In genomic region chr10:68611906-68612305, GRCm38 (mm10) we compare ENCODE assay signal across 9 mouse cellular contexts.
DNase-seq lines count a peak whose midpoint lies in the region; ATAC-seq and TF ChIP-seq lines count a peak whose summit lies in the region.
"Had no signal": no experiment of that assay in that cellular context is flagged by ENCODE, and none has a peak within 500 bp of the region (broad histone marks: within the 10 kb centered on the region; RNA-seq: fewer than 3 reads in every experiment).

No protein-coding gene starts in this region.

- no peak overlapping the region for H3K27ac ChIP-seq in heart, embryonic 10.5 days
- H3K27ac ChIP-seq in stomach, postnatal 0 days (replicated peaks), result no peak overlapping the region
- H3K27ac ChIP-seq: macrophage had no signal

- peak; percentile 56 for TF ChIP-seq CTCF in stomach, postnatal 0 days (IDR thresholded peaks at IDR 0.05; ENCODE audit: low read depth)

- H3K27me3 ChIP-seq in heart, embryonic 10.5 days (ENCODE audit: insufficient read depth, poor library complexity, severe bottlenecking), result no peaks in the 10 kb centered on the region
- H3K27me3 ChIP-seq in stomach, postnatal 0 days (ENCODE audit: control insufficient read depth, insufficient read depth, low read length), result no peaks in the 10 kb centered on the region

- intact Hi-C loops in heart, postnatal 36 days (cut with DNase I), result loop anchor here (5.0 kb wide), 1 partner anchor 290 kb away; no protein-coding TSS in a partner anchor
- intact Hi-C loops in left cerebral cortex, postnatal 10 days (cut with DNase I), result no loop called here

- no peak overlapping the region for H3K4me2 ChIP-seq in stomach, postnatal 0 days (replicated peaks; ENCODE audit: low read depth)

- H3K36me3 ChIP-seq in heart, embryonic 10.5 days, result no peaks in the 10 kb centered on the region
- no peaks in the 10 kb centered on the region for H3K36me3 ChIP-seq in stomach, postnatal 0 days (ENCODE audit: control insufficient read depth, insufficient read depth, low read length)

- H3K4me1 ChIP-seq in heart, embryonic 10.5 days, result no peaks in the 10 kb centered on the region
- no peaks in the 10 kb centered on the region for H3K4me1 ChIP-seq in stomach, postnatal 0 days (replicated peaks; ENCODE audit: control insufficient read depth, insufficient read depth)

- no peak for ATAC-seq in stomach, postnatal 0 days (ENCODE audit: low FRiP score, low TSS enrichment)

- no peak overlapping the region for H3K4me3 ChIP-seq in heart, embryonic 10.5 days
- H3K4me3 ChIP-seq in stomach, postnatal 0 days (ENCODE audit: low read depth, low read length), result no peak overlapping the region

- WGBS in heart, embryonic 10.5 days, result 80% methylated on average over 9 of the region's 9 CpGs
- 82% methylated on average over 9 of the region's 9 CpGs for WGBS in stomach, postnatal 0 days

- H3K9me3 ChIP-seq in heart, embryonic 10.5 days, result no peaks in the 10 kb centered on the region
- no peaks in the 10 kb centered on the region for H3K9me3 ChIP-seq in stomach, postnatal 0 days (ENCODE audit: control insufficient read depth, low read length)

- H3K9ac ChIP-seq in stomach, postnatal 0 days (ENCODE audit: low read length), result no peak overlapping the region

- peak; percentile 3 to 12 for DNase-seq in heart, postnatal 36 days
- no peak for DNase-seq in heart, embryonic 10.5 days (ENCODE audit: low spot score)
- DNase-seq in thymus, postnatal 25 days, result peak; percentile 8
- DNase-seq in thymus, postnatal 10 days (ENCODE audit: low spot score in 2 of 2), result no peak
- DNase-seq in kidney, postnatal 10 days, result peak; percentile 51
- DNase-seq in stomach, postnatal 0 days (ENCODE audit: low spot score), result peak; percentile 23
- DNase-seq in ovary, adult 18-20 months (ENCODE audit: low spot score), result no peak
- DNase-seq in left cerebral cortex, postnatal 10 days (ENCODE audit: extremely low spot score in 1 of 2, low spot score in 2 of 2), result no peak

- TF ChIP-seq EP300 in stomach, postnatal 0 days (optimal IDR thresholded peaks at IDR 0.05), result no peak

Comparison
In these comparisons a context has a peak if more than half of its experiments do, and no peak if none do; other contexts are left out.
1. DNase-seq: peak in heart, postnatal 36 days (2 of 2), thymus, postnatal 25 days (single experiment), kidney, postnatal 10 days (single experiment) and stomach, postnatal 0 days (single experiment); none in heart, embryonic 10.5 days (single experiment), thymus, postnatal 10 days (0 of 2), ovary, adult 18-20 months (single experiment) and left cerebral cortex, postnatal 10 days (0 of 2).